In genomic region chr4:110397618-110398045, GRCm38 (mm10) we compare ENCODE assay signal across 8 mouse cellular contexts. TPM values are rescaled to one million over a fixed set of nuclear protein-coding genes. Genes with fewer than 3 reads are reported as not detected.
DNase-seq lines count a peak whose midpoint lies in the region; ATAC-seq and TF ChIP-seq lines count a peak whose summit lies in the region.

Gene Agbl4, plus strand, starts transcription at chr4:110397661.

- H3K36me3 ChIP-seq in hindbrain, embryonic 13.5 days: no peaks in the 10 kb centered on the region

- no peak for TF ChIP-seq POLR2A in lung, adult 2 months (IDR thresholded peaks at IDR 0.05; ENCODE audit: borderline replicate concordance, extremely low read depth, low read depth, low read length)

- H3K9ac ChIP-seq in hindbrain, embryonic 13.5 days: peak within 1 kb of the TSS; percentile 74

- peak; percentile 92 for DNase-seq in ZHBTc4 (ENCODE audit: low read depth, low spot score)
- DNase-seq in cerebellum, adult 8-10 months: peak; percentile 25
- peak; percentile 61 for DNase-seq in forelimb bud, embryonic 11.5 days (ENCODE audit: low read depth, low spot score)
- DNase-seq in layer of hippocampus, postnatal 10 days (ENCODE audit: low spot score in 2 of 2): peak; percentile 64 to 78
- peak; percentile 8 for DNase-seq in lung, adult 2 months
- peak; percentile 90 for DNase-seq in retina, embryonic 14.5 days (ENCODE audit: low spot score)

- no peaks in the 10 kb centered on the region for H3K27me3 ChIP-seq in hindbrain, embryonic 13.5 days

- no peak for TF ChIP-seq CTCF in lung, adult 2 months (IDR thresholded peaks at IDR 0.05; ENCODE audit: insufficient read depth, low read length)

- WGBS in hindbrain, embryonic 13.5 days: under 1% methylated on average over 27 of the region's 27 CpGs
- WGBS in lung, adult 2 months: 2% methylated on average over 27 of the region's 27 CpGs

- H3K4me2 ChIP-seq in hindbrain, embryonic 13.5 days: peak within 1 kb of the TSS; percentile 64

- H3K9me3 ChIP-seq in hindbrain, embryonic 13.5 days: no peaks in the 10 kb centered on the region

- peak within 1 kb of the TSS; percentile 59 for H3K4me3 ChIP-seq in hindbrain, embryonic 13.5 days
- peak within 1 kb of the TSS; percentile 43 for H3K4me3 ChIP-seq in lung, adult 2 months (replicated peaks; ENCODE audit: extremely low read depth, low read depth, low read length)

- H3K27ac ChIP-seq in hindbrain, embryonic 13.5 days: peak within 1 kb of the TSS; percentile 36; the same call in 1 of the 2 replicates

- H3K4me1 ChIP-seq in hindbrain, embryonic 13.5 days (replicated peaks): peaks cover 11% of the 10 kb centered on the region
- H3K4me1 ChIP-seq in lung, adult 2 months (ENCODE audit: control insufficient read depth, insufficient read depth, low read length): no peaks in the 10 kb centered on the region

- ATAC-seq in hindbrain, embryonic 13.5 days (ENCODE audit: low FRiP score): peak; percentile 98
- ATAC-seq in erythroid progenitor cell, adult 5-6 weeks (replicated peaks; ENCODE audit: low FRiP score, poor library complexity, severe bottlenecking): no peak

RNA-seq across cellular contexts. Expression of gene Agbl4, which starts in this region (rescaled TPM):
- polyA plus RNA-seq in hindbrain, embryonic 13.5 days (2015; fragmentation: Nextera tagmentation; extraction: Ambion mirVana): 1.4 and 2.1 TPM in 2 replicates
- total RNA-seq in layer of hippocampus, postnatal 10 days (2021): 10 to 100 TPM in 1 of 2 experiments, 1 to 10 TPM in 1; 8.8 to 12.3 TPM
- polyA plus RNA-seq in lung, adult 2 months (2012; rRNA removed): 0.19 and 0.21 TPM in 2 replicates
- not detected in 2 replicates for total RNA-seq in erythroid progenitor cell, adult 5-6 weeks (2015; ENCODE audit: low replicate concordance)
- total RNA-seq in erythroid progenitor cell, adult 5-6 weeks (2017; ENCODE audit: low replicate concordance): not detected in 2 replicates

Comparison
In these comparisons a context has a peak if more than half of its experiments do, and no peak if none do; other contexts are left out.
1. RNA of gene Agbl4 (total RNA-seq): 8.8 to 12.3 TPM in layer of hippocampus, postnatal 10 days; not detected in erythroid progenitor cell, adult 5-6 weeks; every median in the first group is over 4 times any median in the second.
2. Peak in DNase-seq and H3K4me3 ChIP-seq in lung, adult 2 months; RNA of the gene not detected or under 1 TPM.
3. DNase-seq: peak in every context shown above with its lines; median percentile 92 in ZHBTc4; 90 in retina, embryonic 14.5 days; 71 in layer of hippocampus, postnatal 10 days; 61 in forelimb bud, embryonic 11.5 days; 25 in cerebellum, adult 8-10 months; 8 in lung, adult 2 months.